Mouse (Mus musculus): Measurements from ENCODE around the gene Csmd2. TPM values are rescaled to one million over a fixed set of nuclear protein-coding genes. Genes with fewer than 3 reads are reported as not detected.

Csmd2 gene
- polyA plus RNA-seq (2012; rRNA removed) (0.32 and 0.33 TPM in 2 replicates), polyA plus RNA-seq (2014; fragmentation: Nextera tagmentation; extraction: Ambion mirVana) (0.07 and 0.22 TPM in 2 replicates)

DNA sequence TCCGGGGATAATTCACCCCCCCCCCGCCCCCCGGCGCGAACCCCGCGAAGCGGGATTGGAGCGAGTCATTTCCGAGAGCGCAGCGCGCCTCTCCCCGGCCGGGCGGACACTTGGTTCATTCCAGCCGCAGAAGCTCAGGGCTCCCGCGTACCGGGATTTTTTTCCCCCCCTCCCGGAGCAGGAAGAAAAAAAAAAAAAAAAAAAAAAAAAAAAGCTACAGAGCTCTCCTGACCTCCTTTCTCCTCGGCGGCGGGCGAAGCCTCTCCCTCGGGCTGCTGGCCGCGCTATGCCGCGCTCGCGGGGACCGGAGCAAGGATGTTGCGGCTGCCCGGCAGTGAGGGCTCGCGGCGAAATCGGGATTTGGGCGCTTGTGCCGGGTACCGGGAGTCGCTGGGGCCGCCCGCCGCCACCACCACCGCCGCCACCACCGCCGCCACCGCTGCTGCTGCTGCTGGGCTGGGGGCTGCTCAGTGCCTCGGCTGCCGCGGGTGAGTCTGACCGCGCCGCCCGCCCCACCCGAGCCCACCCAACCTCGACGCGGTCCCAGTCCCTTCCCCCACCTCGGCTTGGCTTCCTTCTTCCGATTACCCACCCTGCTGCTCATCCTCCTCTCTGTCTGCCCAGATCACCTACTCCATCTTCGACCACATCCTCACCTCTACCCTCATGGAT is at the start of gene Csmd2:
Gene Csmd2 (plus strand): TSS at position 74 of the 672 bp plus-strand sequence.
- no peaks in the 10 kb centered on the region for H3K9me3 ChIP-seq (ENCODE audit: control insufficient read depth, low read length)
- peak within 1 kb of the TSS; percentile 56 for H3K4me2 ChIP-seq (replicated peaks; ENCODE audit: low read depth, low read length, severe bottlenecking)
- no peaks in the 10 kb centered on the region for H3K36me3 ChIP-seq (ENCODE audit: control insufficient read depth, insufficient read depth, low read length)
- TF ChIP-seq POLR2A (IDR thresholded peaks at IDR 0.05; ENCODE audit: borderline replicate concordance, extremely low read depth, insufficient read depth, insufficient read length), result no peak
- no peak within 1 kb of the TSS for H3K9ac ChIP-seq (ENCODE audit: low read depth, low read length, severe bottlenecking)
- peaks cover 67% of the 10 kb centered on the region for H3K27me3 ChIP-seq (ENCODE audit: control insufficient read depth, insufficient read depth, low read length)
- no peaks in the 10 kb centered on the region for H3K4me1 ChIP-seq (ENCODE audit: control insufficient read depth, insufficient read depth, low read length)
- no peak within 1 kb of the TSS for H3K27ac ChIP-seq (replicated peaks; ENCODE audit: low read depth, low read length)
- H3K4me3 ChIP-seq (replicated peaks; ENCODE audit: low read length), result peak within 1 kb of the TSS; percentile 31
- ATAC-seq (ENCODE audit: low FRiP score, low read depth) (no peak), DNase-seq (ENCODE audit: low spot score) (no peak)
- WGBS, result under 1% methylated on average over 47 of the region's 65 CpGs

DNA sequence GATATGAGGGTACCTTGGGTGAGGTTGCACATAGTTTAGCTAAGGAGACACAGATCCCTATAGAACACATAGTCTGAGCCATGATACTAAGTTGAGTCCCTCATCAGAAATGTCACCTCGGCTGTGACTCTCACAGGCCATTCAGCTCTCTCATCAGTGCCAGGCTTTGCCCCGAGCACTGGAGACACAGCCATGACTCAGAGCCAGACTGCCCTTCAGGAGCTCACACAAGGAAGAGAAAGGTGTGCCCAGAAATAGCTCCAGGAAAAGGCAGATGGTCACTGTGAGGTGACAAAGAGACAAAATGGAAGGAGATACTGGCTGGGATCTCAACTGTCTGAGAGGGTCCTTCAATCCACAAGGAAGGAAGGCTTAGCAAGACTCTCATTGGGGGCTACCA is 40.0 kb upstream of the Csmd2 start:
- DNase-seq (ENCODE audit: low spot score), result no peak
- Histone ChIP-seq H3K9me3 (ENCODE audit: control insufficient read depth, low read length) (no peaks in the 10 kb centered on the region), H3K4me2 (replicated peaks; ENCODE audit: low read depth, low read length, severe bottlenecking) (no peak overlapping the region), H3K27me3 (ENCODE audit: control insufficient read depth, insufficient read depth, low read length) (no peaks in the 10 kb centered on the region), H3K27ac (replicated peaks; ENCODE audit: low read depth, low read length) (no peak overlapping the region), H3K36me3 (ENCODE audit: control insufficient read depth, insufficient read depth, low read length) (no peaks in the 10 kb centered on the region), H3K4me1 (ENCODE audit: control insufficient read depth, insufficient read depth, low read length) (no peaks in the 10 kb centered on the region; the same call in 1 of the 2 replicates), H3K4me3 (replicated peaks; ENCODE audit: low read length) (no peak overlapping the region), H3K9ac (ENCODE audit: low read depth, low read length, severe bottlenecking) (no peak overlapping the region)
- 74% methylated on average over 2 of the region's 2 CpGs for WGBS
- TF ChIP-seq POLR2A (IDR thresholded peaks at IDR 0.05; ENCODE audit: borderline replicate concordance, extremely low read depth, insufficient read depth, insufficient read length), result no peak
- no peak for ATAC-seq (ENCODE audit: low FRiP score, low read depth)

DNA sequence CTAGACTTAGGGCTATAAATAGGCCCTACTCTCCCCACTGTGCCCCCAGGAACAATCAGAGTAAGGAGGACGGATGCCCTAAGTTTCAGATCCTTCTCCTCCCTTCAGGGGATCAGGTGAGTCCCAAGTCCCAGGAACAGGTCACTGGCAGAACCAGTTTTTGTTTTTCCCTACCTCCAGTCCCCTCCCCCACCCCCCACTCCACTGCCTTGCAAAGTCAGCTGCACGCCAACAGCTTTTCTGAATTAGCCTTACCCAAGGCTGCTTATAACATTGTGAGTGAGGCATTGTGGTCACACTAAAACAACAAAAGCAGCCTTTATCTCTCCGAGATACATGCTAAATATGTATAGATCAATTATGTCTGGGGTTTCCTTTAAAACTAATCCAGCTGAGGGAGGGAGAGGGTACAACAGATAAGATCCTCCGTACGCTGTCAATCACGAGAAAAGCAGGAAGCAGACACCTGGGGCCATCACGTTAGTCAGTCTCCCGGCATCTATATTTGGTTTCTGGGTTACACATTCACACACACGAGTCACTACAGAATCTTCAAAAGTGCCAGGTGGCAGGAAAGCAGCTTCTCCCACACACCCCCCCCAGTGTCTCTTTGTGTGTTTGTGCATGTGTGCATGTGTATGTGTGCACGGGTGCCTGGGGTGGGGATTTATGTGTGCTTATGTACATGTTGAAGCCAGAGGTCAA is 34.5 kb upstream of the Csmd2 start:
- peak; percentile 6 for DNase-seq (ENCODE audit: low spot score)
- H3K36me3 ChIP-seq (ENCODE audit: control insufficient read depth, insufficient read depth, low read length), result no peaks in the 10 kb centered on the region
- no peaks in the 10 kb centered on the region; the same call in 1 of the 2 replicates for H3K4me1 ChIP-seq (ENCODE audit: control insufficient read depth, insufficient read depth, low read length)
- H3K27ac ChIP-seq (replicated peaks; ENCODE audit: low read depth, low read length), result no peak overlapping the region
- no peak for TF ChIP-seq POLR2A (IDR thresholded peaks at IDR 0.05; ENCODE audit: borderline replicate concordance, extremely low read depth, insufficient read depth, insufficient read length)
- H3K4me2 ChIP-seq (replicated peaks; ENCODE audit: low read depth, low read length, severe bottlenecking), result no peak overlapping the region
- no peak overlapping the region for H3K4me3 ChIP-seq (replicated peaks; ENCODE audit: low read length)
- H3K27me3 ChIP-seq (ENCODE audit: control insufficient read depth, insufficient read depth, low read length), result no peaks in the 10 kb centered on the region
- no peak for ATAC-seq (ENCODE audit: low FRiP score, low read depth)
- WGBS, result 48% methylated on average over 10 of the region's 10 CpGs
- no peaks in the 10 kb centered on the region for H3K9me3 ChIP-seq (ENCODE audit: control insufficient read depth, low read length)
- no peak overlapping the region for H3K9ac ChIP-seq (ENCODE audit: low read depth, low read length, severe bottlenecking)

DNA sequence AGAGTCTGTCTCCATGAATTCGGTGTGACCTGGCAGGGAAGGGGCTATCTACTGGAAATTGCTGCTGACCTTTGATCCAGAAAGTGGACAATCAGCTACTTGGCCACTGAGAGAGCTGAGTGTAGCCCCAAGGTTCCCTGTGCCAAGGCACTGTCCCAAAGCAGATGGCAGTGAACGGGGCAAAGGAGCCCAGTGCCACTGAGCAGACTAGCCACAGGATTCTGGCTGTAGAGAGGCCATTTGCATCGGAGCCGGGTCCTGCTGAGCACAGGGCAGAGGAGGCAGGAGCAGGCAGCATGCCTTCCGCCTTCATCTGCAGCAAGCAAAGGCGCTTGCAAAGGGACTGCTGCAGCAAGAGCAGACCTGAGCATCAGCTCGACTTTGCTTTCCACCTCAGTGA is 18.6 kb upstream of the Csmd2 start:
- no peak overlapping the region for H3K9ac ChIP-seq (ENCODE audit: low read depth, low read length, severe bottlenecking)
- H3K36me3 ChIP-seq (ENCODE audit: control insufficient read depth, insufficient read depth, low read length), result no peaks in the 10 kb centered on the region
- no peaks in the 10 kb centered on the region for H3K9me3 ChIP-seq (ENCODE audit: control insufficient read depth, low read length)
- H3K27ac ChIP-seq (replicated peaks; ENCODE audit: low read depth, low read length), result no peak overlapping the region
- peaks cover 35% of the 10 kb centered on the region for H3K27me3 ChIP-seq (ENCODE audit: control insufficient read depth, insufficient read depth, low read length)
- no peak for DNase-seq (ENCODE audit: low spot score)
- no peak overlapping the region for H3K4me2 ChIP-seq (replicated peaks; ENCODE audit: low read depth, low read length, severe bottlenecking)
- WGBS, result 12% methylated on average over 7 of the region's 7 CpGs
- no peak for TF ChIP-seq POLR2A (IDR thresholded peaks at IDR 0.05; ENCODE audit: borderline replicate concordance, extremely low read depth, insufficient read depth, insufficient read length)
- no peak overlapping the region for H3K4me3 ChIP-seq (replicated peaks; ENCODE audit: low read length)
- ATAC-seq (ENCODE audit: low FRiP score, low read depth), result no peak
- H3K4me1 ChIP-seq (ENCODE audit: control insufficient read depth, insufficient read depth, low read length), result no peaks in the 10 kb centered on the region

- ATAC-seq (ENCODE audit: low FRiP score, low read depth), result no peak
- Histone ChIP-seq H3K36me3 (ENCODE audit: control insufficient read depth, insufficient read depth, low read length) (no peaks in the 10 kb centered on the region), H3K9me3 (ENCODE audit: control insufficient read depth, low read length) (no peaks in the 10 kb centered on the region), H3K4me2 (replicated peaks; ENCODE audit: low read depth, low read length, severe bottlenecking) (no peak overlapping the region), H3K4me1 (ENCODE audit: control insufficient read depth, insufficient read depth, low read length) (no peaks in the 10 kb centered on the region), H3K9ac (ENCODE audit: low read depth, low read length, severe bottlenecking) (no peak overlapping the region), H3K27me3 (ENCODE audit: control insufficient read depth, insufficient read depth, low read length) (peaks cover 35% of the 10 kb centered on the region), H3K27ac (replicated peaks; ENCODE audit: low read depth, low read length) (no peak overlapping the region), H3K4me3 (replicated peaks; ENCODE audit: low read length) (no peak overlapping the region)
- peak; percentile 64 for DNase-seq (ENCODE audit: low spot score)
- no peak for TF ChIP-seq POLR2A (IDR thresholded peaks at IDR 0.05; ENCODE audit: borderline replicate concordance, extremely low read depth, insufficient read depth, insufficient read length)
- WGBS, result 4% methylated on average over 7 of the region's 7 CpGs
Measured at GRCm38 (mm10) chr4:127970018-127970421, 17.6 kb upstream of the Csmd2 start.

All from limb, embryonic 14.5 days (tissue).